Mouse (Mus musculus): ENCODE measurements around the gene Ube2ql1.

Ube2ql1 gene

DNA sequence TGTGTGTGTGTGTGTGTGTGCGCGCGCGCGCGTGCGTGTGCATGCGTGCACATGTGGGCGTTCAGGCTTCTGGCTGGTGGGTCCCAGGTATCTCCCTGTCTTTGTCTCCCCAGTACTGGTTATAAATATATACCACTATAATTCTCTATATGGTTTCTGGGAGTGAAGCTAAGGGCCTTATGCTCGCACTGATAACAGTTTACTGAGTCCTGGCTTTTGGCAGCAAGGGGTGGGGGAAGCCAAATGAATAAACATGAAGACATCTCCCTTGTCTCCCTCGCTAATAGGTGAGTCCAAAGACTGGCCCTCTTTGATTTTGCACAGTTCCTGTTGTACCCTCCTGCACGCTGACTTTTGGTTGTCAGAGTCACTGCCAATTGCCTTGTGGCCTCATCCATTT is 32.2 kb downstream of the Ube2ql1 start:
- no peak for DNase-seq (ENCODE audit: low spot score)

GRCm38 (mm10) chr13:69706919-69707318 is 32.8 kb downstream of the Ube2ql1 start:
- DNase-seq (ENCODE audit: low spot score) = no peak

DNA sequence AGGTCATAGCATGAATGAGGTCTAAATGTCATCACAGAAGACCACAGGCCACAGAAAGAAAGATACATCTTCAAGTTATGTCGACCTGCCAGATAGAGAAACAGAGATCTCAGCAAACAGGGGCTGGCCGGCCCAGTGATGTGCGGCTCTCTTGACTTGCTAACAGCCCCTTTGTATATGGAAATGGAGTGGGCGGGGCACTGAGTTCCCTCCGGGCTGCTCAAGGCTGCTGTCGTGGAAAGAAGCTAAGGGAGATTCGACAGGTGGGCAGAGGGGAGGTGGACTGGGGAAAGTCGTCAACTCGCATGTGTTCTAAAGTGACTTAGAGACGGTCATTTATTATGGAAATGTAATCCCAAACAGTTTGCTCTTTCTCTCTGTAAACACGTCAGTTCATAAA is 36.2 kb downstream of the Ube2ql1 start:
- no peak for DNase-seq (ENCODE audit: low spot score)

- no peak for DNase-seq (ENCODE audit: low spot score)
Observed at GRCm38 (mm10) chr13:69701397-69701796, 38.3 kb downstream of the Ube2ql1 start.

- DNase-seq (ENCODE audit: low spot score) = no peak
Observed at GRCm38 (mm10) chr13:69700827-69701226, 38.9 kb downstream of the Ube2ql1 start.

DNA sequence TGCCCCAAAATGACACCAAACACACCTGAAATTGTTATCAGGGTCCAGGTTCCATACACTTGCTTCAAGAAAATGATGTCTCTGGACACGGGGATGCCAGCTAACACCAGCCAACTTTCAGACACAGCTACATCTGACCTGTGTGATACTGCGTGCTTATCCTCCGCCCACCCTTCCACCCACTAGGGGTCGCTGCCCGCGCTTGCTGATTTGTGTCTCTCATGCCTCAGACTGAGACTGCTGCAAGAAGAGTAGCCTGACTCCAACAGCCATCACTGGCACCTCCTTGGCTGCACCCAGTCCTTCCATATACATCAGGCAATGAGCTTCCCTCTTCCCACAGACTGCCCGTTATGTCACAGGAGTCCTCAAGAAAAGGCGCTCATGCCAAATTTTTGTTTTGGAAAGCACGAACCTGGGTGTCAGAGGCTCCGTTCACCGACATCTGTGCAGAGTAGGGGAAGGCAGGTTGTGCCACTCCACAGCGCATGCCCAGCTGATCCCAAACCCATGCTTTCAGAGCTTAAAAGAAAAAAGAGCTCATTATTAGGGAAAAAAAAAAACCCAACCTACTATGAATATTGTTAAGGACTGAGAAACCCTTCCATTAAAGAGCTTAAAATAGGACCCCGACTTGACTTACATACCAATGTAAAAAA is 43.2 kb downstream of the Ube2ql1 start:
- no peak for DNase-seq (ENCODE audit: low spot score)

DNA sequence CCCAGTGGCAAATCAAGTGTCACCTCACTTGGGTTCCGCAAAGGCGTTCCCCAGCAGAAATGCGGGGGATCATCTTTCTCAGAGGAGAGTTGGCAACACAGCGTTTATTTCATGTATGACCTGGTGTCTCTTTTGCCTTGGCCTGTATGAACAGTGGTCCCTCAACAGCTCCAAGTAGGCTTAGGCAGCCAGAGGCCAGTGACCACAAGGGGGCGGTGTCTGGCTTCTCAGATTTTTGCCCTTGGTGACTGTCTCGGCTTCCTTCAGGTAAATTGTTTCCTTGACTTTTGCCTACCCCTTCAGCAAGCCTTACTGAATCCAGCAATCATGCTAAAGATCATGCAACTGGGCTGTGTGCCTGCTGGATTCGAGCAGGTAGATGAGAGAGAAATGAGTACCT is 48.6 kb downstream of the Ube2ql1 start:
- DNase-seq (ENCODE audit: low spot score) = no peak

GRCm38 (mm10) chr13:69687023-69687422 is 52.7 kb downstream of the Ube2ql1 start:
- DNase-seq (ENCODE audit: low spot score) = no peak

- no peak for DNase-seq (ENCODE audit: low spot score)
Observed at GRCm38 (mm10) chr13:69685406-69685818, 54.3 kb downstream of the Ube2ql1 start.

DNA sequence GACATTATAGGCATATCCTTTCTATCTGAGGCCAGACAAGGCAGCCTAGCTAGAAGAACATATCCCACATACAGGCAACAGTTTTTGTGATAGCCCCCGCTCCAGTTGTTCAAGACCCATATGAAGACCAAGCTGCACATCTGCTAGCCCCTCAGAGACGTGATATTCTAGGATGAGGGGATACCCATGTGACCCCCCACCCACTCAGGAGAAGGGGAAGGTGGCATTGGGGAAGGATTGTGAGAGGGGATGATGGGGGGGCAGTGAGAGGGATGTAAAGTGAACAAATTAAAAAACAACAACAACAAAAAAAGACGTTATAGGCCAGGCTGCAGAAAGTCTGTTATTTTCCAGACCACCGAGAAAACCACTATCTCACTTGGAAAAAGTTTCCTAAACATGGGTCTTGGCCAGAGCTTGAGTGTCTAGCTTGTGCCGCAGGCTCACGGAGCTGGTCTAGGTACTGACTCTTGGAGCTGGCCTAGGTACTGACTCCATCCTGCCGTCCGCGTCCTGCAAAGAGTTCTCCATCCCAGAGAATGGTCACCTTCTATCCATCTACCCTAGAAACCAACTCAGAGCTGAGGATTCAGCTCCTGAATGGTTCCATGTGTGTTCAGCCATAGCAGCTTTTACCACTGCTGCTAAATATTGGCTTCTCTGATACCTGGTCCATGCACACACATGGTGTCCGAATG is 65.6 kb downstream of the Ube2ql1 start:
- DNase-seq (ENCODE audit: low spot score) = no peak

DNA sequence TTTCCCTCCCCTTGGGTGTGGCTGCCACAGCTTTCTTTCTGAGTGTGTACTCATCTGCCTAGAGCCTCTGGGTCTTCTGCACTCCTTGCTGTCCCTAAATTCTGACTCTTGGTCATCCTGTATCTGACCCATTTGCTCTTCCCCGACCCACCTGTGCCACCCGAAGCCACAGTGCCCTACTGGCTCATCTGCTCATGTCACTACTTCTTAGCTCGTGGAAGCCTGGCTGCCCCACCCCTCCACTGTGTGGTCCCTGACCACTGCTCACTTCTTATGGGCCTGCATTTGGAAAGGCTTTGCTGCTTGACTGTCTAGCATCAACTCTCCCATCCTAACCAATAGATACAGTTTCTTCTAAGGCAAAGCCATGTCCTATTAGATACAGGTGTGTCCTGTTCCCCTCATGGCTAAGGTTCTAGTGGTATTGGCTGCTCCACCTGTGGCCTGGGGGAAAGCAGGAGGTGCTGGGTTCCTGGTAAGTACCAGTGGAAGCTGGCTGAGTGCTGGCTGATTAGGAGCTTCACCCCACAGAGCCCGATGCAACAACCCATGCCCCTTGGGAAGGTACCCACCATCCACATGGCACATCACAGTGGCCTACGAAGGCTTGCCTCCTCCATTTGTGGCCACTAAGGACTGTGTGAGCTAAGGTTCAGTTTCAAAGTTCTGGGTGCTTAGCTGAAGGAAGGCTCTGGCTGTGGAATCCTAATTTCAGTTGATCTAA is 66.3 kb downstream of the Ube2ql1 start:
- DNase-seq (ENCODE audit: low spot score) = no peak

DNA sequence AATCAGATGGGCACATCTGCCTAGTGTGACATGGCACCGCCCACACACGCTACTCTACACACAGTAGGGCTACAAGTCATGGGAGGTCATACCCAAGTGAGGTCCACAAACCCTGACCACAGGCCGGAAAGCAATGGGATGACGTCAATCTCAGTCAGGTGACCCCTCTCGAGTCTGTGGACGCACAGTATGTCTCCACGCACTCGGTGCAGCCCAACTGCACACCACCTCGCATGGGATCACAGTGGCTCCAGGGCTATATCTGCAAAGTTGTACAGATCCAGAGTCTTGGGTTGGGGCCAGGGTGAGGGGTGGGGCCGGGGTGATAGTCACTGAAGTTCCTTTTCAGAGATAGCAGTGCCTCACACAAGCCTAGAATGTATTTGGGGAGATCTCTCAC is 67.1 kb downstream of the Ube2ql1 start:
- no peak for DNase-seq (ENCODE audit: low spot score)

- DNase-seq (ENCODE audit: low spot score) = no peak
Observed at GRCm38 (mm10) chr13:69672121-69672520, 67.6 kb downstream of the Ube2ql1 start.

DNA sequence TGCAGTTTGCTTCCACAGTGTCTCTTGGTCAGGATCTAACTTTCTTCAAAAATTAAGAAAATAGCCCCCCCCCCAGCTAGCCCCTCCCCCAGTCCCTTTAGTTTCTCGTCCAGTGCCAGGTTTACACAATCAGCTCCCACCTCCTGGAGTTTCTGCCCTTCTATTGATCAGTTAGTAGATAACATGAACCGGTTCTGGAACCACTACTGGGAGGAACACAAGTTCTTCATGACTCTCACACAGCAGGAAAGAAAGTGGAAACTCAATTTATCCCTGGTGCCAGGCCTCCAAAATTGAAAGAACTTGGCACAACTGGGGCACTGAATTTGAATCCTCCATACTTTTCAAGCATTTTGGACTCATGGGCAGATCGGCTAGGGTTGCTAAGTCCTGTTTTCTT is 85.2 kb downstream of the Ube2ql1 start:
- DNase-seq (ENCODE audit: low spot score) = no peak
